Mouse (Mus musculus): ENCODE measurements at regions not wholly inside any gene's neighbourhood (a gene's known extent, or its start where the extent isn't known, plus 50 kb on each side); places are given as distances from the start of the nearest gene placed in this dataset.

- Histone ChIP-seq H3K4me1 (ENCODE audit: control insufficient read depth in 1 of 2, insufficient read depth in 2 of 2) (no peaks in the 10 kb centered on the region), H3K27ac (ENCODE audit: insufficient read depth, low read depth) (no peak overlapping the region), H3K4me3 (replicated peaks in 1 of 3; ENCODE audit: low read depth in 2 of 3, low read length in 2 of 3, poor library complexity in 1 of 3) (no peak overlapping the region), H3K4me2 (ENCODE audit: insufficient read depth, low read depth, poor library complexity, severe bottlenecking) (no peak overlapping the region), H3K36me3 (replicated peaks in 1 of 2; ENCODE audit: control insufficient read depth in 1 of 2, insufficient read depth in 1 of 2, low read length in 1 of 2) (no peaks in the 10 kb centered on the region), H3K27me3 (replicated peaks) (peaks cover 64% of the 10 kb centered on the region), H3K79me2 (replicated peaks; ENCODE audit: control insufficient read depth, extremely low read depth, insufficient read depth, poor library complexity, severe bottlenecking) (no peaks in the 10 kb centered on the region), H3K9ac (ENCODE audit: insufficient read depth, low read depth) (no peak overlapping the region), H3K9me3 (replicated peaks; ENCODE audit: low read length) (peaks cover 2% of the 10 kb centered on the region)
- DNase-seq (ENCODE audit: extremely low read depth): no peak
- TF ChIP-seq ELF1 (IDR thresholded peaks at IDR 0.05; ENCODE audit: low read depth, low read length) (no peak), CTCF (conservative IDR thresholded peaks at IDR 0.05 in 1 of 2, IDR thresholded peaks at IDR 0.05 in 1 of 2; ENCODE audit: low read depth in 2 of 2, low read length in 2 of 2) (no peak), CHD1 (IDR thresholded peaks at IDR 0.05; ENCODE audit: low read depth, low read length) (no peak), RCOR1 (conservative IDR thresholded peaks at IDR 0.05; ENCODE audit: low read depth, low read length) (no peak), UBTF (IDR thresholded peaks at IDR 0.05; ENCODE audit: low read depth, low read length) (no peak), MAFK (IDR thresholded peaks at IDR 0.05; ENCODE audit: insufficient replicate concordance, low read length) (no peak), TBP (conservative IDR thresholded peaks at IDR 0.05; ENCODE audit: low read depth, low read length) (no peak)
- in situ Hi-C loops (cut with MboI; ENCODE audit: low pct_ligation_motif_present, low pct_unique_long_range_greater_than_20kb, low sequenced_read_pairs): no loop called here
- dilution Hi-C loops (cut with MboI; ENCODE audit: extremely low pct_ligation_motif_present, extremely low pct_unique_long_range_greater_than_20kb, low sequenced_read_pairs): no loop called here
These were observed 286.6 kb upstream of the Got2 start for GRCm38 (mm10) chr8:96174996-96175395.

DNA sequence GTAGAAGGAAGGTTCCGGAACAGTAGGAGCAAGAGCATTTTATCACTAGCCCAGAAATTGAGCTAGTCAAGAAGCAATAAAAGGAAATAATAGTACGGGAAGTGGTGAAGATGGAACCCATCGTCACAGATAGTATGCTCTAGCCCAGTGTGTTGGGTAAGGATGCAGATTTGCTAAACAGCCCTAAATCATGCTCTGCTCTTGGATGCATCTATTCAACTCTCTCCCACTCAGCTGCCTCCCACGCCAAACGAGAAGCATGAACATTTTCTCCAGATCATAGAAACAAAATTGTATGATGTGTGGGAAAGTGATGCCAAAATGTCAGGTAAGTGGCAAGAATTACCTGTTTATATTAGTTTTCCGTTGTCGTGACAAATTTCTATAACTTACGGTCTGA is 276.6 kb upstream of the Got2 start:
- Histone ChIP-seq H3K27me3 (replicated peaks) (peaks cover 13% of the 10 kb centered on the region), H3K27ac (ENCODE audit: insufficient read depth, low read depth) (no peak overlapping the region), H3K9me3 (replicated peaks; ENCODE audit: low read length) (no peaks in the 10 kb centered on the region), H3K4me1 (ENCODE audit: control insufficient read depth in 1 of 2, insufficient read depth in 2 of 2) (no peaks in the 10 kb centered on the region), H3K9ac (ENCODE audit: insufficient read depth, low read depth) (no peak overlapping the region), H3K4me3 (replicated peaks in 1 of 3; ENCODE audit: low read depth in 2 of 3, low read length in 2 of 3, poor library complexity in 1 of 3) (no peak overlapping the region), H3K79me2 (replicated peaks; ENCODE audit: control insufficient read depth, extremely low read depth, insufficient read depth, poor library complexity, severe bottlenecking) (no peaks in the 10 kb centered on the region), H3K36me3 (replicated peaks in 1 of 2; ENCODE audit: control insufficient read depth in 1 of 2, insufficient read depth in 1 of 2, low read length in 1 of 2) (no peaks in the 10 kb centered on the region), H3K4me2 (ENCODE audit: insufficient read depth, low read depth, poor library complexity, severe bottlenecking) (no peak overlapping the region)
- in situ Hi-C loops (cut with MboI; ENCODE audit: low pct_ligation_motif_present, low pct_unique_long_range_greater_than_20kb, low sequenced_read_pairs) (no loop called here), dilution Hi-C loops (cut with MboI; ENCODE audit: extremely low pct_ligation_motif_present, extremely low pct_unique_long_range_greater_than_20kb, low sequenced_read_pairs) (no loop called here)
- no peak for TF ChIP-seq KAT2A (IDR thresholded peaks at IDR 0.05; ENCODE audit: insufficient replicate concordance, low read length)
- no peak for TF ChIP-seq ZKSCAN1 (IDR thresholded peaks at IDR 0.05; ENCODE audit: borderline replicate concordance, low read depth, low read length)
- TF ChIP-seq NELFE (IDR thresholded peaks at IDR 0.05; ENCODE audit: low read depth, low read length): no peak
- TF ChIP-seq MEF2A (IDR thresholded peaks at IDR 0.05; ENCODE audit: borderline replicate concordance, low read depth, low read length): no peak
- TF ChIP-seq SIN3A (IDR thresholded peaks at IDR 0.05; ENCODE audit: low read length): no peak
- TF ChIP-seq EP300 (IDR thresholded peaks at IDR 0.05; ENCODE audit: low read length): no peak
- no peak for TF ChIP-seq ELF1 (IDR thresholded peaks at IDR 0.05; ENCODE audit: low read depth, low read length)
- TF ChIP-seq CHD2 (IDR thresholded peaks at IDR 0.05; ENCODE audit: low read length): no peak
- DNase-seq (ENCODE audit: extremely low read depth): no peak

GRCm38 (mm10) chr8:96159899-96160298 is 271.6 kb upstream of the Got2 start:
- H3K9me3 ChIP-seq (replicated peaks; ENCODE audit: low read length): no peaks in the 10 kb centered on the region
- H3K79me2 ChIP-seq (replicated peaks; ENCODE audit: control insufficient read depth, extremely low read depth, insufficient read depth, poor library complexity, severe bottlenecking): no peaks in the 10 kb centered on the region
- dilution Hi-C loops (cut with MboI; ENCODE audit: extremely low pct_ligation_motif_present, extremely low pct_unique_long_range_greater_than_20kb, low sequenced_read_pairs) (no loop called here), in situ Hi-C loops (cut with MboI; ENCODE audit: low pct_ligation_motif_present, low pct_unique_long_range_greater_than_20kb, low sequenced_read_pairs) (no loop called here)
- H3K4me2 ChIP-seq (ENCODE audit: insufficient read depth, low read depth, poor library complexity, severe bottlenecking): no peak overlapping the region
- H3K36me3 ChIP-seq (replicated peaks in 1 of 2; ENCODE audit: control insufficient read depth in 1 of 2, insufficient read depth in 1 of 2, low read length in 1 of 2): no peaks in the 10 kb centered on the region
- TF ChIP-seq IRF4 (IDR thresholded peaks at IDR 0.05; ENCODE audit: low read depth, low read length) (no peak), RAD21 (IDR thresholded peaks at IDR 0.05; ENCODE audit: low read depth, low read length) (no peak), MYC (IDR thresholded peaks at IDR 0.05; ENCODE audit: low read depth, low read length) (no peak), ZKSCAN1 (IDR thresholded peaks at IDR 0.05; ENCODE audit: borderline replicate concordance, low read depth, low read length) (no peak), EP300 (IDR thresholded peaks at IDR 0.05; ENCODE audit: low read length) (no peak), SIN3A (IDR thresholded peaks at IDR 0.05; ENCODE audit: low read length) (no peak), POLR2AphosphoS2 (IDR thresholded peaks at IDR 0.05; ENCODE audit: low read depth, low read length) (no peak), ZC3H11A (IDR thresholded peaks at IDR 0.05; ENCODE audit: low read depth, low read length) (no peak), GABPA (IDR thresholded peaks at IDR 0.05; ENCODE audit: insufficient replicate concordance, low read depth, low read length) (no peak), USF2 (conservative IDR thresholded peaks at IDR 0.05; ENCODE audit: low read depth, low read length) (no peak), CHD1 (IDR thresholded peaks at IDR 0.05; ENCODE audit: low read depth, low read length) (no peak), NELFE (IDR thresholded peaks at IDR 0.05; ENCODE audit: low read depth, low read length) (no peak), SMC3 (IDR thresholded peaks at IDR 0.05; ENCODE audit: low read depth, low read length) (no peak)
- no peak for DNase-seq (ENCODE audit: extremely low read depth)
- no peak overlapping the region for H3K9ac ChIP-seq (ENCODE audit: insufficient read depth, low read depth)
- H3K4me3 ChIP-seq (replicated peaks in 1 of 3; ENCODE audit: low read depth in 2 of 3, low read length in 2 of 3, poor library complexity in 1 of 3): no peak overlapping the region
- no peak overlapping the region for H3K27ac ChIP-seq (ENCODE audit: insufficient read depth, low read depth)
- peaks cover 8% of the 10 kb centered on the region for H3K27me3 ChIP-seq (replicated peaks)
- no peaks in the 10 kb centered on the region for H3K4me1 ChIP-seq (ENCODE audit: control insufficient read depth in 1 of 2, insufficient read depth in 2 of 2)

Data from CH12.LX (cell line).